Mouse (Mus musculus): ENCODE results near the gene Myadm.
A peak's percentile ranks its signal among the peaks of the same experiment; 100 is the strongest.
"Not testable (repeated sequence)": the region's sequence is repeated elsewhere in the genome, so short reads cannot be mapped to it uniquely, and the experiment has no call there.

The Myadm gene

GRCm38 (mm10) chr7:3287186-3287585 is 1.7 kb upstream of the Myadm start:
- ATAC-seq (ENCODE audit: insufficient number of reproducible peaks, low FRiP score, low TSS enrichment), result no peak

- peak; percentile 81 for ATAC-seq (ENCODE audit: insufficient number of reproducible peaks, low FRiP score, low TSS enrichment)
Measured at GRCm38 (mm10) chr7:3290257-3291033, 1.6 kb downstream of the Myadm start.

GRCm38 (mm10) chr7:3291197-3291596 is 2.3 kb downstream of the Myadm start:
- ATAC-seq (ENCODE audit: insufficient number of reproducible peaks, low FRiP score, low TSS enrichment), result no peak

- no peak for ATAC-seq (ENCODE audit: insufficient number of reproducible peaks, low FRiP score, low TSS enrichment)
Measured at GRCm38 (mm10) chr7:3291764-3292163, 2.9 kb downstream of the Myadm start.

- not testable (repeated sequence) for ATAC-seq (ENCODE audit: insufficient number of reproducible peaks, low FRiP score, low TSS enrichment)
Measured at GRCm38 (mm10) chr7:3292271-3292670, 3.4 kb downstream of the Myadm start.

GRCm38 (mm10) chr7:3292791-3293190 is 3.9 kb downstream of the Myadm start:
- ATAC-seq (ENCODE audit: insufficient number of reproducible peaks, low FRiP score, low TSS enrichment), result no peak

- ATAC-seq (ENCODE audit: insufficient number of reproducible peaks, low FRiP score, low TSS enrichment), result no peak
Measured at GRCm38 (mm10) chr7:3294794-3295193, 5.9 kb downstream of the Myadm start.

GRCm38 (mm10) chr7:3295321-3296110 is 6.6 kb downstream of the Myadm start:
- no peak for ATAC-seq (ENCODE audit: insufficient number of reproducible peaks, low FRiP score, low TSS enrichment)

GRCm38 (mm10) chr7:3296711-3297110 is 7.8 kb downstream of the Myadm start:
- no peak for ATAC-seq (ENCODE audit: insufficient number of reproducible peaks, low FRiP score, low TSS enrichment)

GRCm38 (mm10) chr7:3299941-3300617 is 11.2 kb downstream of the Myadm start:
- ATAC-seq (ENCODE audit: insufficient number of reproducible peaks, low FRiP score, low TSS enrichment), result no peak

- ATAC-seq (ENCODE audit: insufficient number of reproducible peaks, low FRiP score, low TSS enrichment), result no peak
Measured at GRCm38 (mm10) chr7:3300891-3301627, 12.2 kb downstream of the Myadm start.

GRCm38 (mm10) chr7:3301628-3302555 is 13.0 kb downstream of the Myadm start:
- ATAC-seq (ENCODE audit: insufficient number of reproducible peaks, low FRiP score, low TSS enrichment), result peak; percentile 31; the same call in 1 of the 2 replicates

GRCm38 (mm10) chr7:3302556-3303275 is 13.8 kb downstream of the Myadm start:
- peak; percentile 47; the same call in 1 of the 2 replicates for ATAC-seq (ENCODE audit: insufficient number of reproducible peaks, low FRiP score, low TSS enrichment)

GRCm38 (mm10) chr7:3303276-3303781 is 14.4 kb downstream of the Myadm start:
- ATAC-seq (ENCODE audit: insufficient number of reproducible peaks, low FRiP score, low TSS enrichment), result 0 out of 2 replicates have a peak, but pooled peaks have one; percentile 49

- ATAC-seq (ENCODE audit: insufficient number of reproducible peaks, low FRiP score, low TSS enrichment), result no peak
Measured at GRCm38 (mm10) chr7:3303789-3304188, 14.9 kb downstream of the Myadm start.

GRCm38 (mm10) chr7:3304298-3304697 is 15.4 kb downstream of the Myadm start:
- no peak for ATAC-seq (ENCODE audit: insufficient number of reproducible peaks, low FRiP score, low TSS enrichment)

GRCm38 (mm10) chr7:3306400-3306799 is 17.5 kb downstream of the Myadm start:
- ATAC-seq (ENCODE audit: insufficient number of reproducible peaks, low FRiP score, low TSS enrichment), result no peak

- ATAC-seq (ENCODE audit: insufficient number of reproducible peaks, low FRiP score, low TSS enrichment), result no peak
Measured at GRCm38 (mm10) chr7:3308646-3309045, 19.8 kb downstream of the Myadm start.

Data from cerebellum, adult (tissue).